Mouse (Mus musculus) thymus, adult 2 months (tissue): ENCODE measurements at regions not wholly inside any gene's neighbourhood (a gene's known extent, or its start where the extent isn't known, plus 50 kb on each side); places are given as distances from the start of the nearest gene placed in this dataset.

Source experiments
- CTCF ChIP-seq: fragments of 200-500 bp; IDR thresholded peaks from 2 replicates; pipeline ENCODE4 v1.5.1; 2012; ENCODE audit warnings: mild to moderate bottlenecking, control low read depth, low read length, moderate library complexity, borderline replicate concordance; ENCODE audit not compliant: control insufficient read depth, poor library complexity, insufficient read depth; ENCODE audit errors: extremely low read depth
- POLR2A ChIP-seq: fragments of 200-500 bp; IDR thresholded peaks from 2 replicates; pipeline ENCODE4 v1.6.1; 2012; ENCODE audit warnings: mild to moderate bottlenecking, low read length, control low read depth, moderate library complexity; ENCODE audit not compliant: control insufficient read depth, poor library complexity, insufficient read depth; ENCODE audit errors: extremely low read depth

DNA sequence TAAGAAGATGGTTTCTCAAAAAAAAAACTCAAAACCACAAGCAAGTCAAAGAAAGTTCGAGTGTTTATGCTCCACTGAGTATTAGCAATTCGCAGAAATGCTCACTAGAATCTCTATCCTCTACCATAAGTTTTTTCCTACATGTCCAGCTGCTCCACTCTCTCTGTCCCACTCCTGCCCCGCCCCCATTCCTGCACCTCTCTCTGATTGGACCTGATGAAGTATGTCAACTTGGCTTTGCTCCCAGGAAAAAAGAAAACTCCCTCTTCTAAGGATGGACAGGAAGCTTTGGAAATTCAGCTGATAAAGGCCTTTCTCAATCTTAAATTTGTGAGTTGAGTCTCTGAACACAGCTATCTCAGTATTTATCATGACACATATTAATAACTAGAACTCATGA lies 684.4 kb upstream of the 2610301B20Rik start:
- no peak for TF ChIP-seq CTCF
- no peak for TF ChIP-seq POLR2A
